Mouse (Mus musculus) layer of hippocampus, postnatal 14 days (tissue): ENCODE measurements around the gene Gcc2. TPM values are rescaled to one million over a fixed set of nuclear protein-coding genes. Genes with fewer than 3 reads are reported as not detected.
"Not testable (repeated sequence)": the region's sequence is repeated elsewhere in the genome, so short reads cannot be mapped to it uniquely, and the experiment has no call there.

Source experiments
- DNase-seq, 2 experiments: peaks; one replicate each; pipeline ENCODE4 v3.0.0; 2021 to 2022; ENCODE audit warnings: low spot score in 2 of 2, mixed read lengths in 1 of 2
- long read RNA-seq, 2 experiments: library from polyadenylated mRNA; stranded (forward); transcript quantifications; one replicate each; pipeline ENCODE4 v2.0.0; 2021
- total RNA-seq, 2 experiments: library from RNA; stranded (reverse); gene quantifications; 2 replicates each; pipeline ENCODE4 v1.2.3; 2021

The Gcc2 gene
- 10 to 100 TPM; 72.8 to 87.6 TPM for total RNA-seq
- long read RNA-seq, experiment 1, full-length matches to known transcripts = 14 of 23 reads
- long read RNA-seq, experiment 1, partial matches to known transcripts = 7 of 23 reads
- long read RNA-seq, experiment 1, other reads (novel, unspliced or antisense) = 2 of 23 reads
- long read RNA-seq, experiment 2, full-length matches to known transcripts = 6 of 13 reads
- long read RNA-seq, experiment 2, partial matches to known transcripts = 2 of 13 reads
- long read RNA-seq, experiment 2, other reads (novel, unspliced or antisense) = 5 of 13 reads

- DNase-seq = peak; percentile 86 to 93
These were observed at the start of gene Gcc2 for GRCm38 (mm10) chr10:58255213-58255892. Gene Gcc2 (plus strand): TSS chr10:58255497.

DNA sequence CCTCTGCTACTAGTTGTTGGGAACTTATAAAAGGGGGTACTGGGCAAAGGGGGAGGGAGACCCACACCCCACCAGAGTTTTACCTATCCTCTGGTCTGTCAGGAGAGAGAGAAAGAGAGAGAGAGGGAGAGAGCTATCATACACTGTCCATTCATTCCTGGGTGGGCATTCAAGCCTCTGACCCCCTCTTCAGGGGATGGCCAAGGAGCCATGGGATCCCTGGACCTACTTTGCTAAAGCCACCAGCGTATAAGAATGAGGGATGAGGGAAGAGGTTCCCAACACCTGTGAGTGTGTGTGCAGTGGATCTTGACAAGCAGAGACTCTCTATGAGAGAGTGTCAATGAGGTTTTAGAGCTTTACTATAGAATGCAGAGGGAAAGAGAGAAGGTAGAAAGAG lies 49.3 kb upstream of the Gcc2 start:
- no peak for DNase-seq

- no peak for DNase-seq
These were observed 48.5 kb upstream of the Gcc2 start for GRCm38 (mm10) chr10:58206639-58207404.

- DNase-seq = no peak
These were observed 45.4 kb upstream of the Gcc2 start for GRCm38 (mm10) chr10:58209710-58210467.

DNA sequence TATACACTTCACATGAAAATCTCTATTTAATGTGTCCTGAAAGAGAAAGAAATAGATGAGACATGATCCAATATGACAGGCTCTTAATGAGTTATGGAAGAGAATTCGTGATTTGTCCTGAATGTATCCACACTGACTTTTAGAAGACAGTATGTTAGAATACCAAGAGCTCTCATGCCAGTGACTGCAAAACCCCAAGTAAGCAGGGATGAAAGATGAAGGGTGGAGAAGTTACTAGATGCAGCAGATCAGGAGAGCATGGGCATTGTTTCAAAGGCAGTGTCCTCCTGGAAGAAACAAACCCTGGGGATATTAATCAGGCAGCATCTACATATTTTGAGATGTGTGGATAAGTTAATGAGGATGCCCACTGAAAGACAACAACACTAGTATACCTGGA lies 44.8 kb upstream of the Gcc2 start:
- no peak for DNase-seq

- DNase-seq = no peak
These were observed 44.1 kb upstream of the Gcc2 start for GRCm38 (mm10) chr10:58211213-58211612.

DNA sequence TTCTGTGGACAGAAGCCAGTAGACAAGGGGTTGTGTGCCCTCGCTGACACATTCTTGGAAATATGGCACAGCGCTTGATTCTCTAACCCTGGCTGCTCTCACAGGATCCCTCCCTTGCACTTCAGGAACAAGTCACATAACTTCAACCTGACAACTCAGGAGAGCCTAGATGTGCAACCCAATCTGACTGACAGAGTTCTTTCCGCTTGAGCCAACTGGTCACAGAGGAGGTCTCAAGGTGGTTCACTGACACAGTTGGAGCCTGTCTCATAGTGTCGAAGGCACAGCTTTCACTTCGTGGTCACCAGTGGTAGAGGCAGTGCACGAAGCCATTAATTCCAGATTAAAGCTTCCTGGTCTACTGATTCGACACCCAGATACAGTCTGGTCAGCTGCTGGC lies 43.1 kb upstream of the Gcc2 start:
- no peak for DNase-seq

GRCm38 (mm10) chr10:58214497-58214896 lies 40.8 kb upstream of the Gcc2 start:
- no peak for DNase-seq

GRCm38 (mm10) chr10:58214934-58215333 lies 40.4 kb upstream of the Gcc2 start:
- DNase-seq = no peak

DNA sequence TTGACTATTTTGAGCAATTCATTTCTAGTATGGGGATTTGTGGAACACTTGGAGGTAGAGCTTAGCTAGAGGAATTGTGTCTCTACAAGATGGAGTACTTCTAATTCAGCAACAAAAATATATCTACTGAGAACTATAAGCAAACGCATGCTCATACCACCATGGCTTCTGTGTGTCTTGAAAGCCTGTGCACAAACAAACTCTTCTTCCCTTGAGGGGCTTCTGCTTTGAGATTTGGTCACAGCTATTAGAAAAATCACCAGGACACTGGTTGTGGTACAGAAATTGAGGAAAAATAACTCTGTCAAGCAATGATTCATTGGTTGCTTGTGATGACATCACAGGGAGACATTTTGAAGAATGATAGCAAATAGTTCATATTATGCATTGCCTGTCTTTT lies 39.9 kb upstream of the Gcc2 start:
- no peak for DNase-seq

GRCm38 (mm10) chr10:58217366-58217765 lies 37.9 kb upstream of the Gcc2 start:
- DNase-seq = no peak

DNA sequence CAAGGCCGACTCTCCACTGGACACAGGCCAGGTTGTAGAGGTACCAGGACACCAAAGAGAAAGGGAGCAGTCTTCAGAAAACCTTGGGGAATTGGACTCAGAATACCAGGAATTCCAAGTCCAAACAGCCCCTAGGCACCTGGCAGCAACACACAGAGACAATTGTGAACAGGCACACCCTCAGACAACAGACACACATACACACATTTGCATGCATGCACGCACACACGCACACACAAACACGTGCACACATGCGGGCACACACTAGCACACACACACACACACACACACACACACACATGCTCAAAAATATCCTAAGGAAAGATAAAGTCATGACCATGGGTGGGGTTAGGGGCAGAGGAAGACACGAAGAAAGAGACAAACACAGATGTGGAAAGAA lies 34.6 kb upstream of the Gcc2 start:
- DNase-seq = no peak

DNA sequence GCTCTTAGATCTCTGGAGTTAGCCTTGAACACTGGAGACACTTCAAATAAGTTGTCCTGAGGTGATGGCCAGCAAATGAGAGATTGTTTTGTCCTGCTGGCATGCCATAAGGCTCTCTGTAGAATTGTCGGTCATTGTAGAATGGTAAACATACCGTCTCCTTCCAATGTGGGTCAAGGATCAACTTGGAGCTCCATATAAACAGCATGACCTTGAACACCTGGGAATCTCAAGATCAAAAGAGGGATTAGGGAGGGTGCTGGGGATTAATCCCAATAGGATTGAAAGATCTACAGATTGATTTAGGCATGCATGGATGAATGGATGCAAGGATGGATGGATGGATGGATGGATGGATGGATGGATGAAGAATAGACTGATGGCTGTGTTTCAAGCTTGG lies 33.7 kb upstream of the Gcc2 start:
- not testable (repeated sequence) for DNase-seq

DNA sequence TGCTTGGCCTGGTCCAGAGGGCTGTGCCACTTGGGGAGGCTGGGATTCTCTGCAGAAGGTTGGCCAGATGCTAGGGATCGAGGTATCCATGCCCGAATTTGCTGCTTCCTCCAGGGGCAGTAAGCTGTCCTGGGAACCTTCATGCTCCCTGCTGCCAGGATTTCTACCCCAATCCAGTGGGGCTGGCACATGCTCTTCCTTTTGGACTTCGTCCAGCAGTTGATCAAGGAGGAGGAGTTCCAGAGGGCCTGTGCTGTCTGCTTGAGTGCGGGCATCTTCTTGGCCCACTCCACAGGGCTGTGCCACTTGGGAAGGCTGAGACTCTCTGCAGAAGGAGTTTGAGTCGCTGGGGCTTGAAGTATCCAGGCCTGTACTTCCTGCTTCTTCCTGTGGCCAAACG lies 32.1 kb upstream of the Gcc2 start:
- DNase-seq = not testable (repeated sequence)

- peak in 1 of 2 experiments; percentile 43 for DNase-seq
These were observed 31.1 kb upstream of the Gcc2 start for GRCm38 (mm10) chr10:58223972-58224805.

DNA sequence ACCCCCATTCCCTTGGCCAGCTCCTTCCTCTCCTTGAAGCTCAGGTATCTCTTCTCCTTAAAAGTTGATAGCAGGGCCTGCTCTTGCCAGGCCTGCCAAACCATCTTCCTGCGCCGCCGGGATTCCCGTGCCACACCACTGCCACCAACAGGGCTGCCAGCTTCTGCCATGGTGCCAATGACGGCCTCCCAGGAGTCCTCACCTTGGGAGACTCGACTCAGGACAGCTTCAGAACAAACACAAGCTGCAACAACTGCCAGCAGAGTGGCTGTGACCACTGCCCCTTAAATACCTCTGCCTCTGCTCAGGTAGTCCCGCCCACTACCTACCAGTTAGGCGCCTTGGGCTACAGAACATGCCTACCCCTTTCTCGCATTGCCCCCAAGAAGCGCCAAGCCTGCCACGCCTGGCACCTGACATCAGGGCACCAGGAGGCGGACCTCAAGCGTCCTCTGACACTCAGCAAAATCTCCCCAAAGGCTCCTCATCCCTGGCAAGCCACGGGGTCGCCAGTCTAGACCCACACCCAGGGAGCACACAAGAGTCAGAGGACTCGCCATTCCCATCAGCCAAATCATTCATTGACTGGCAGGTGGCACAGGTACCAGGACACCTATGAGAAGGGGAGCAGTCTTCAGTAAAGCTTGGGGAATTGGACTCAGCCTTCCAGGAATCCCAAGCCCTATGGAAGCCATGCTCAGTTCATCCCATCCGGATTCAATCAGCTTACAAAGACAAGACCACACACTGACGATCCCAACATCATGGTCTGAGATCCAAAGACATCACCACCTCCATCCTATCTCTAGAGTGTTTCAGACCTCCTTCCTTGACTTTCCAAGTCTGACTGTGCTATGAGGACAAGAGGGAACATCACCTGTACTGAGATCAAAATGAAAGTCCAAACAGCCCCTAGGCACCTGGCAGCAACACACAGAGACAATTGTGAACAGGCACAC lies 30.2 kb upstream of the Gcc2 start, which contains the start of gene AW822073:
Gene AW822073, minus strand, starts transcription at position 104 of the 959 bp plus-strand sequence.
- not testable (repeated sequence) for DNase-seq

GRCm38 (mm10) chr10:58226357-58226756 lies 28.9 kb upstream of the Gcc2 start:
- not testable (repeated sequence) for DNase-seq

- not testable (repeated sequence) for DNase-seq
These were observed 27.5 kb upstream of the Gcc2 start for GRCm38 (mm10) chr10:58227798-58228197.

GRCm38 (mm10) chr10:58230021-58230420 lies 25.3 kb upstream of the Gcc2 start:
- DNase-seq = not testable (repeated sequence)
